Mouse (Mus musculus): ENCODE measurements around the gene Tmem117. TPM values are rescaled to one million over a fixed set of nuclear protein-coding genes. Genes with fewer than 3 reads are reported as not detected.

The Tmem117 gene
- polyA plus RNA-seq, 1 experiment, result 4.6 TPM

DNA sequence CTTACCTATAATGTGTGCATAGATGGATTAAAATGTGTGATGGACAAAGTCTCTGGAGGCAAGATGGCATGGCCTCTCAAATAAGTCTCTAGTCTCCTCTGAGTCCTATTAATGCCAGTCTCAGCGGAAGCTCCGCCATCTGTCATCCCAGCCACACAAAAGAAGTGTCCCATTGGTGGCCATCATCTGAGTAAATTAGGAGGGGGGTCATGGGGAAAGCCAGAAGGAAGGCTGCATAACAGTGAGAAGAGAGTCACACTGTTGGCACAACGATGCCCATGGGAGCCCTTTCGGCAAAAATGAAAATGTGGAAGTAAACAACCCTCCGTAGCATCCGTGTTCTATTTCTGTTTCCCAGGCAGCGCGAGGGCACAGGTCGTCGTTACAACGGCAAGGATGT, 452.6 kb downstream of the Tmem117 start:
- Histone ChIP-seq H3K27ac (ENCODE audit: insufficient read depth, low read depth, low read length) (no peak overlapping the region), H3K27me3 (replicated peaks; ENCODE audit: control insufficient read depth, insufficient read depth, low read length) (no peaks in the 10 kb centered on the region), H3K36me3 (ENCODE audit: control insufficient read depth, insufficient read depth, low read length) (no peaks in the 10 kb centered on the region), H3K4me3 (ENCODE audit: insufficient read depth, low read depth, low read length) (no peak overlapping the region), H3K4me1 (ENCODE audit: control insufficient read depth, insufficient read depth, low read length) (no peaks in the 10 kb centered on the region)
- no peak for DNase-seq
- TF ChIP-seq POLR2A (IDR thresholded peaks at IDR 0.05; ENCODE audit: low read depth, low read length), result no peak
- no peak for TF ChIP-seq CTCF (conservative IDR thresholded peaks at IDR 0.05; ENCODE audit: insufficient read depth, insufficient read length, low read depth, low read length)
- 88% methylated on average over 11 of the region's 11 CpGs for WGBS

DNA sequence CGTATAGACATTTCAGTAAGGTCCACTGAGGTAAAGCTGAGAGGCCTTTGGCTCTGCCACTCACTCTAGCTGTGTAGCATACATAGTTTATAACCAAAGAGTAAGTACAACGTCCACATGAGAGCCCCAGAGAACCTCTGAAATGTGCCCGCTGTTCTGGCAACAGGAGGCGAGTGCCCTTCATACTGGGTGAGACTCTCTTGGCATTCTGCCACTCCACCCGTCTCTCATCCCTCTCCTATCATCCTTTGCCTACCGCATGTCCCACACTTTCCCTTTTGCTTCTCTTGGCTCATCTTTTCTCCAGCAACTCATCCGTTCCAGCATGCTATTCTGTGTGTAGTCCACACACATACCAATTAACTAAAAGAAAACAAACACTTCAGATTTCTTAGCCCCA, 456.9 kb downstream of the Tmem117 start:
- H3K27ac ChIP-seq (ENCODE audit: insufficient read depth, low read depth, low read length), result no peak overlapping the region
- H3K36me3 ChIP-seq (ENCODE audit: control insufficient read depth, insufficient read depth, low read length), result no peaks in the 10 kb centered on the region
- TF ChIP-seq CTCF (conservative IDR thresholded peaks at IDR 0.05; ENCODE audit: insufficient read depth, insufficient read length, low read depth, low read length) (no peak), POLR2A (IDR thresholded peaks at IDR 0.05; ENCODE audit: low read depth, low read length) (no peak)
- DNase-seq, result no peak
- H3K27me3 ChIP-seq (replicated peaks; ENCODE audit: control insufficient read depth, insufficient read depth, low read length), result no peaks in the 10 kb centered on the region
- H3K4me1 ChIP-seq (ENCODE audit: control insufficient read depth, insufficient read depth, low read length), result no peaks in the 10 kb centered on the region
- H3K4me3 ChIP-seq (ENCODE audit: insufficient read depth, low read depth, low read length), result no peak overlapping the region
- 78% methylated on average over 7 of the region's 7 CpGs for WGBS

DNA sequence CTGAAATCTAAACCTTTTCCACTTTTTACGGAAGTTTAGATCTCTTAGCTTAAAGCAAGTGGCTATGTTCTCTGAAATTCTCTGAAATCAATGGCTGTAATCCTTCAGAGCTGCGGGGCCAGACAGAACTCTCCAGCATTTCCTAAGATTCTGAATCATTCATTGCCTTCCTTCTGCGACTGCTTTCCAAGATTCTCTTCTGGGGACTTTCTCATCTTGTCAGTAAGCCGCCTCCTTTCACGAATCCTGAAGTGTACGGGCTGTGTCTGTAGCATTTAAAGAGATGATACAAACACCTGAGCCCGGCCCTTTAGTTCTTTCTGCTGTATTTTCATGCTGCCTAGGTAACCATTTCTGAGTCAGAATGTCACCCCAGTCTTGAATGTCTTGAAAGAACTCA, 471.1 kb downstream of the Tmem117 start:
- H3K27me3 ChIP-seq (replicated peaks; ENCODE audit: control insufficient read depth, insufficient read depth, low read length), result no peaks in the 10 kb centered on the region
- no peaks in the 10 kb centered on the region for H3K4me1 ChIP-seq (ENCODE audit: control insufficient read depth, insufficient read depth, low read length)
- TF ChIP-seq POLR2A (IDR thresholded peaks at IDR 0.05; ENCODE audit: low read depth, low read length), result no peak
- TF ChIP-seq CTCF (conservative IDR thresholded peaks at IDR 0.05; ENCODE audit: insufficient read depth, insufficient read length, low read depth, low read length), result no peak
- no peak overlapping the region for H3K4me3 ChIP-seq (ENCODE audit: insufficient read depth, low read depth, low read length)
- no peaks in the 10 kb centered on the region for H3K36me3 ChIP-seq (ENCODE audit: control insufficient read depth, insufficient read depth, low read length)
- no peak overlapping the region for H3K27ac ChIP-seq (ENCODE audit: insufficient read depth, low read depth, low read length)
- WGBS, result 92% methylated on average over 7 of the region's 7 CpGs
- no peak for DNase-seq

DNA sequence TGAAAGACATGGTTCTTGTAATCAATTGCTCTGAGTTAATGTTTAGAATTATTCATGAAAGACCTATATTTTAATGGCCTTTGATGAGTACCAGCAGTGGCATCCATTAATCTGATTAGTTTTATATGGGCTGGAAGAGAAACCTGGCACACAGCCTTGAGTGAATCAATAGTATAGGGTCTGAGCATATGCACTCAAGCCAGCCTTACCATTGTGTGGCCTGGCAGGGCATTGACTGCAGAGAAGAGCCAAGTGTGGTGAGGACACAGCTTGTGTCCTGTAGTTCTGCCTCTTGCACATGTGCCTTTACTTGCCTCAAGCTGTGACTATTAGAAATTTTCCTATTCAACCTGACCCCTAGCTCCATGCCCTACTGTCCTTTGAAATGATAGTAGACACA, 472.5 kb downstream of the Tmem117 start:
- H3K4me3 ChIP-seq (ENCODE audit: insufficient read depth, low read depth, low read length), result no peak overlapping the region
- no peak for DNase-seq
- H3K36me3 ChIP-seq (ENCODE audit: control insufficient read depth, insufficient read depth, low read length), result no peaks in the 10 kb centered on the region
- H3K4me1 ChIP-seq (ENCODE audit: control insufficient read depth, insufficient read depth, low read length), result no peaks in the 10 kb centered on the region
- H3K27me3 ChIP-seq (replicated peaks; ENCODE audit: control insufficient read depth, insufficient read depth, low read length), result no peaks in the 10 kb centered on the region
- H3K27ac ChIP-seq (ENCODE audit: insufficient read depth, low read depth, low read length), result no peak overlapping the region
- TF ChIP-seq POLR2A (IDR thresholded peaks at IDR 0.05; ENCODE audit: low read depth, low read length) (no peak), CTCF (conservative IDR thresholded peaks at IDR 0.05; ENCODE audit: insufficient read depth, insufficient read length, low read depth, low read length) (no peak)

DNA sequence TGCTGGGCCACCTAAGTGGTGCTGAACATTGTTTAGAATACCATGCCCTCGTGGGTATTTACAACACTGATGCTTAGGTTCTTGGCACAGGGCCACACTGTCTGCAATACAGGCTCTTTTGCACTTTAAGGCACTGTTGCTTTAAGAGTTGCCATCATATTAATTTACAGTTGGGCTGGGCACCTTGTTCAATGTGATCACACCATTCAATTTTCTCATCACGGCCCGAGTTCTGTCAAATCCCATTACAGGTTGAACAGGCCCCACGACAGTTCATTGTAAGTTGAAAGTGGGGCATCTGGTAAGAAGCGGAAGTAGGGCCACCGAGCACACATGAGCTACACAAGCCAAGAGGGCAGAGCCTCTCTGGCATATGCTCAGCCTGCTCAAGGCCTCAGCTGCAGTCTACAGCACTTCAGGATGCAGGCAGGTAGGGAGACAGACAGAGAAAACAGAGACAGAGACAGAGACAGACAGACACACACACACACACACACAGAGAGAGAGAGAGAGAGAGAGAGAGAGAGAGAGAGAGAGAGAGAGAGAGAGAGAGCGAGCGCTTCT, 478.3 kb downstream of the Tmem117 start:
- Histone ChIP-seq H3K27me3 (replicated peaks; ENCODE audit: control insufficient read depth, insufficient read depth, low read length) (no peaks in the 10 kb centered on the region), H3K4me3 (ENCODE audit: insufficient read depth, low read depth, low read length) (no peak overlapping the region), H3K27ac (ENCODE audit: insufficient read depth, low read depth, low read length) (no peak overlapping the region), H3K4me1 (ENCODE audit: control insufficient read depth, insufficient read depth, low read length) (no peaks in the 10 kb centered on the region), H3K36me3 (ENCODE audit: control insufficient read depth, insufficient read depth, low read length) (no peaks in the 10 kb centered on the region)
- no peak for DNase-seq
- 71% methylated on average over 8 of the region's 8 CpGs for WGBS
- no peak for TF ChIP-seq CTCF (conservative IDR thresholded peaks at IDR 0.05; ENCODE audit: insufficient read depth, insufficient read length, low read depth, low read length)
- TF ChIP-seq POLR2A (IDR thresholded peaks at IDR 0.05; ENCODE audit: low read depth, low read length), result no peak

DNA sequence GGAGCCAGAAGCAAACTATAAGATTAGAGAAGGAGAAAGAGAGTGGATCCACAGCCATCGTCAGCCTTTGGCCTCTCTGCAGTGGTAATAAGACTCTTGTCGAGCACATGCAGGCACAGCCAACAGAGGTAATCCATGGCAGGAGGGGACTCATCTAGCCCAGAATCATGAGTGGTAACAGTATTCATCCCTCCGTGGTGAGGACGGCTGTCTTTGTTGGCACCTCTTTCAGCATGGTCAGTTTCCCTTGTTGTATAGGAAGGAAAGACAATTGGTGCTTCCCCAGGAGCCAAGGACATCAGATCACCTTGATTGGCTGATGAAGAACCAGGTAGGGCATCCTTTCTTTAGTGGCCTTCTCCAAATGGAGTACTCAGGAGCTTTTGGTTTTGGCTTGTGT, 479.6 kb downstream of the Tmem117 start:
- no peaks in the 10 kb centered on the region for H3K36me3 ChIP-seq (ENCODE audit: control insufficient read depth, insufficient read depth, low read length)
- no peak for DNase-seq
- H3K27ac ChIP-seq (ENCODE audit: insufficient read depth, low read depth, low read length), result no peak overlapping the region
- H3K4me1 ChIP-seq (ENCODE audit: control insufficient read depth, insufficient read depth, low read length), result no peaks in the 10 kb centered on the region
- H3K27me3 ChIP-seq (replicated peaks; ENCODE audit: control insufficient read depth, insufficient read depth, low read length), result no peaks in the 10 kb centered on the region
- TF ChIP-seq POLR2A (IDR thresholded peaks at IDR 0.05; ENCODE audit: low read depth, low read length) (no peak), CTCF (conservative IDR thresholded peaks at IDR 0.05; ENCODE audit: insufficient read depth, insufficient read length, low read depth, low read length) (no peak)
- WGBS, result 90% methylated on average over 4 of the region's 4 CpGs
- H3K4me3 ChIP-seq (ENCODE audit: insufficient read depth, low read depth, low read length), result no peak overlapping the region

DNA sequence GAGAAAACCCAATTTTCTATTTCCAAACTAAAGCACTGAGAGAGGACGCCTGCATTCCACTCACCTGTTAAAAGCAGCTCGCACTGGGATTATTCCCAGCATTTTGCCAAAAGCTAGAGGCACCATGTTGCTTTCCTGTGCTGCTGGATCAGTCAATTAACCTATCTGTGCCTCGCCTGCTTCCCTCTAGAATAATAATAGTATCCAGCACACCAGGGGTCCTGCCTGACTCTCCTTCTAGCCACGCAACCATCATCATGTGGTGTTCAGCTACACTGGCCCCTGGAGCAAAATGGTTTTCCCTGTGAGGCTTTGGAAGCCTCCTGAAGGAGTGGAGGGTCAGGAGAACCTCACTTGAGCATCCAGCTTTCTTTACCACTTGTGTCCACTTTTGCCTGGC, 502.4 kb downstream of the Tmem117 start:
- Histone ChIP-seq H3K36me3 (ENCODE audit: control insufficient read depth, insufficient read depth, low read length) (no peaks in the 10 kb centered on the region), H3K27ac (ENCODE audit: insufficient read depth, low read depth, low read length) (no peak overlapping the region), H3K4me1 (ENCODE audit: control insufficient read depth, insufficient read depth, low read length) (no peaks in the 10 kb centered on the region), H3K27me3 (replicated peaks; ENCODE audit: control insufficient read depth, insufficient read depth, low read length) (no peaks in the 10 kb centered on the region), H3K4me3 (ENCODE audit: insufficient read depth, low read depth, low read length) (no peak overlapping the region)
- WGBS, result 89% methylated on average over 4 of the region's 4 CpGs
- no peak for TF ChIP-seq CTCF (conservative IDR thresholded peaks at IDR 0.05; ENCODE audit: insufficient read depth, insufficient read length, low read depth, low read length)
- TF ChIP-seq POLR2A (IDR thresholded peaks at IDR 0.05; ENCODE audit: low read depth, low read length), result no peak
- DNase-seq, result no peak
